Mouse (Mus musculus) liver, embryonic 14.5 days (tissue): Measurements from ENCODE around the gene Fam172a. TPM values are rescaled to one million over a fixed set of nuclear protein-coding genes. Genes with fewer than 3 reads are reported as not detected.

Experiments
- ATAC-seq: fragments of 200-750 bp; cut with Nextera tagmentation; 2 replicates; pipeline ENCODE4 v1.8.0; 2017; ENCODE audit warnings: moderate number of reproducible peaks, mild to moderate bottlenecking, moderate library complexity; ENCODE audit not compliant: insufficient read depth
- DNase-seq, 3 experiments: peaks; one replicate each; pipeline ENCODE4 v3.0.0-alpha.2; 2012 to 2013; ENCODE audit warnings: low read depth in 3 of 3, low spot score in 3 of 3
- H3K27ac ChIP-seq: fragments of 300-500 bp; sonication (generic); 2 replicates; pipeline ENCODE4 v1.5.1; 2014; ENCODE audit warnings: moderate library complexity, mild to moderate bottlenecking, control low read depth, inconsistent platforms
- H3K27me3 ChIP-seq: fragments of 300-500 bp; sonication (generic); 2 replicates; pipeline ENCODE4 v1.6.1; 2014; ENCODE audit warnings: mild to moderate bottlenecking, low read length, moderate library complexity; ENCODE audit not compliant: control insufficient read depth, insufficient read depth
- H3K36me3 ChIP-seq: fragments of 300-500 bp; sonication (generic); replicated peaks from 2 replicates; pipeline ENCODE4 v1.6.1; 2014; ENCODE audit warnings: low read depth; ENCODE audit not compliant: control insufficient read depth, insufficient read depth
- H3K4me1 ChIP-seq, 2 experiments: fragments of 200-500 bp in 1 of 2; fragments of 300-500 bp in 1 of 2; sonication (generic) in 1 of 2; replicated peaks; 2 replicates each; pipeline ENCODE4 v1.6.1; 2012 to 2014; ENCODE audit warnings: antibody characterized with exemption in 1 of 2, inconsistent platforms in 1 of 2, low read length in 1 of 2; ENCODE audit not compliant: control insufficient read depth in 2 of 2, insufficient read depth in 2 of 2
- H3K4me2 ChIP-seq: fragments of 300-500 bp; sonication (generic); 2 replicates; pipeline ENCODE4 v1.6.1; 2014; ENCODE audit warnings: low read depth, mild to moderate bottlenecking, control low read depth, moderate library complexity
- H3K4me3 ChIP-seq, 2 experiments: fragments of 200-500 bp in 1 of 2; fragments of 300-500 bp in 1 of 2; sonication (generic) in 1 of 2; 2 replicates each; pipeline ENCODE4 v1.5.1; 2012 to 2014; ENCODE audit warnings: low read depth in 2 of 2, low read length in 2 of 2, mild to moderate bottlenecking in 2 of 2, control low read depth in 1 of 2, inconsistent platforms in 1 of 2, moderate library complexity in 1 of 2; ENCODE audit not compliant: insufficient read depth in 1 of 2
- H3K9ac ChIP-seq: fragments of 300-500 bp; sonication (generic); replicated peaks from 2 replicates; pipeline ENCODE4 v1.6.1; 2014; ENCODE audit warnings: mild to moderate bottlenecking, control low read depth, moderate library complexity
- H3K9me3 ChIP-seq: fragments of 300-500 bp; sonication (generic); 2 replicates; pipeline ENCODE4 v1.6.1; 2016; ENCODE audit warnings: low read length, mixed read lengths; ENCODE audit not compliant: control insufficient read depth
- CTCF ChIP-seq: IDR thresholded peaks from 2 replicates; pipeline ENCODE4 v1.5.1; 2016; ENCODE audit warnings: antibody characterized with exemption, low read depth, control low read depth
- EP300 ChIP-seq: IDR thresholded peaks from 2 replicates; pipeline ENCODE4 v1.6.1; 2016; ENCODE audit warnings: antibody characterized with exemption, low read depth
- WGBS: fragments of 180-500 bp; shearing (Covaris S2); extraction: QIAGEN DNeasy Blood & Tissue Kit; methylation state at CpG from one replicate; pipeline ENCODE4 v1.1.7; 2014; ENCODE audit not compliant: insufficient replicate concordance; 5-methylcytosine and 5-hydroxymethylcytosine counted together
- polyA plus RNA-seq, 2 experiments: library from polyadenylated mRNA; depleted of rRNA in 1 of 2; stranded (reverse) in 1 of 2; unstranded in 1 of 2; fragments of >200 nt; fragmentation: Nextera tagmentation in 1 of 2; extraction: Ambion mirVana in 1 of 2; gene quantifications; 2 replicates each; pipeline versions ENCODE4 v1.2.1 to v1.2.3; 2012 to 2014

Fam172a gene
- polyA plus RNA-seq, 2 experiments, result 2.8 to 8.0 TPM

DNA sequence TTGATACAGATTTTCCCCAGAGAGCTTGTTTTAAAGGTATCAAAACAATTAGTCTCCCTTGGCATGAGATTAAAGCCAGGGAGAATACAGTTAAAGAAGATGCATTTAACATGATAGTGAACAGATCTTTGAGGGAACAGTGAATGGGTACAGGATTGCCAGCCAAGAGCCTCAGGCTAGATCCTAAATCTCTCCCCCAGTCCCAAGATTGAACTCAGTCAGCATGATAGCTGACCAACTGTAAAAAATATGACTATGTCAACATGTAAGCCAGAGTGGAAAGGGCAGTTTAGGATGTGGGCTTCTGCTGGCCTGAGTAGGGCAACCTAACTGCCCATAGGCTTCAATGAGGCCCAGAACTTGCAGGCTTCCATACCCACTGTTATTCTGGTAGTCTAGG is 503.6 kb downstream of the Fam172a start:
- DNase-seq (no peak), ATAC-seq (no peak)
- peaks cover 83% of the 10 kb centered on the region for H3K27me3 ChIP-seq
- no peak overlapping the region for H3K27ac ChIP-seq
- H3K4me2 ChIP-seq, result no peak overlapping the region
- H3K9ac ChIP-seq, result no peak overlapping the region
- no peaks in the 10 kb centered on the region for H3K4me1 ChIP-seq
- no peak overlapping the region for H3K4me3 ChIP-seq
- no peaks in the 10 kb centered on the region for H3K36me3 ChIP-seq
- TF ChIP-seq EP300 (no peak), CTCF (no peak)
- no peaks in the 10 kb centered on the region for H3K9me3 ChIP-seq

DNA sequence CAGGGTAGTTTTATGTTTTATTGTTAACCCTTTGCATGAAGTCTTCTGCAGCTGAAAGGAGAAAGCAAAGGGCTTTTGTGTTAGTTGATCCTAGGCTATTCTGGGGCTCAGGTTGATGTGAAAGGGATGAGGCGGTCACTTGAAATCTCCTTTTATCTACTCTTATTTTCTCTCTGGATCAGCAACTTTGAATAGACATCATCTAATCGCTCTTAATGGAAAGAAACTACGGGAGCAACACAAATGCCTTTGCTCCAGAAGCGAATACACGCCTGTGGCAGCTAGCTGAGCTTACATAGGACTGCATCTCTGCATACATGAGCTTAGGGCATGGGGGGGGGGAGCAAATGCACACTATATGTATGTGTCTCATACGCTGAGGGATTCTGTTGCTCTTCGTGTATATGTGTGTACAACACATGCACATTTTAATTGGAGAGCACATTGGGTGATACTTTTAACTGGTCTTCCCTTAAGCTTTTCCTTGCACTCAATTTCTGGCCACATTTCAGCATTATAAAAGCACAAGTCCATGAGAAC is 505.1 kb downstream of the Fam172a start:
- WGBS, result 27% methylated on average over 7 of the region's 7 CpGs
- H3K4me2 ChIP-seq, result no peak overlapping the region
- no peak overlapping the region for H3K27ac ChIP-seq
- no peak for ATAC-seq
- no peak overlapping the region for H3K9ac ChIP-seq
- H3K4me1 ChIP-seq, result no peaks in the 10 kb centered on the region
- no peak overlapping the region for H3K4me3 ChIP-seq
- H3K27me3 ChIP-seq, result peaks cover 86% of the 10 kb centered on the region
- no peak for DNase-seq
- H3K9me3 ChIP-seq, result no peaks in the 10 kb centered on the region
- H3K36me3 ChIP-seq, result no peaks in the 10 kb centered on the region
- no peak for TF ChIP-seq CTCF

DNA sequence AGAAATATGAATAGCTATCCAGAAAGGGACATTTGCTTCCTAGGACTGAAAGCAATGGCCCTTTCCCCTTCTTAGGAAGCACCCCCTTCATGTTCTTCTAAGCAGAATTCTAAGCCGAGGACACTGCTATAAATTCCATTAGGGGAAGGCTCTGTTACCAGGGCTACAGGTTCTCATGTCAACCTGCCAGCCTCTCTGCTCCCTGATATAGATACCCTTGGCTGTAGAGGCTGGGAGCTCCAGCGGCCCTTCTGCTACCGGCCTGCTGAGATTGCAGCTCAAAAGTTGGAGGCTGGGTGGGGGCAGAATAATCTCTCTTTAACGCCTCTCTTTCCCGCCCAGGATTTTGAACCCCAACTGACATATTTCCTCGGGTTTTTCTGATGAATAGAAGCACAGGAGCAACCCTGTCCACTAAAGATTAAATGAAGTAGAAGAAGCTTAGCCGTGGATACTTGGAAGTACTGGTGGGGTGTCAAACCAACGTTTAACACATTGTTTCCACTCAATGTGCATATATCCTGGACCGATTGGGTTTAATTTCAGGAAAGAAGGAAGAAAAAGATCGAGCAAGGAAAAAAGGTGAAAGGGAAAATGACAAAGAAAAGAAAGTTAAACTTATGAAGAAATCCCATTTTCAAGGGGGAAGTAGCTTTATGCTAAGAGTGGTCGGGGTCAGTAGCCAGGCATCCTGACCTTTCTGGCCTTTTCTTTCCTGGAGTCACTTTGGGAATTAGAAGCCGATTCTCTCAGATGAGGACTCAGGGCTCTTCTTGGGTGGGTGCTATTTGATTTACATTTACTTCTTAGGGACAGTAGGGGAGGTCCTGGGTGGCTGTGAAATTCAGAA is 506.2 kb downstream of the Fam172a start:
- H3K9me3 ChIP-seq, result no peaks in the 10 kb centered on the region
- no peak for DNase-seq
- 8% methylated on average over 12 of the region's 12 CpGs for WGBS
- no peak for TF ChIP-seq CTCF
- TF ChIP-seq EP300, result no peak
- no peak overlapping the region for H3K4me3 ChIP-seq
- H3K4me2 ChIP-seq, result no peak overlapping the region
- H3K27me3 ChIP-seq, result peaks cover 85% of the 10 kb centered on the region
- no peak overlapping the region for H3K27ac ChIP-seq
- no peaks in the 10 kb centered on the region for H3K36me3 ChIP-seq
- no peak for ATAC-seq
- no peaks in the 10 kb centered on the region for H3K4me1 ChIP-seq
- no peak overlapping the region for H3K9ac ChIP-seq

DNA sequence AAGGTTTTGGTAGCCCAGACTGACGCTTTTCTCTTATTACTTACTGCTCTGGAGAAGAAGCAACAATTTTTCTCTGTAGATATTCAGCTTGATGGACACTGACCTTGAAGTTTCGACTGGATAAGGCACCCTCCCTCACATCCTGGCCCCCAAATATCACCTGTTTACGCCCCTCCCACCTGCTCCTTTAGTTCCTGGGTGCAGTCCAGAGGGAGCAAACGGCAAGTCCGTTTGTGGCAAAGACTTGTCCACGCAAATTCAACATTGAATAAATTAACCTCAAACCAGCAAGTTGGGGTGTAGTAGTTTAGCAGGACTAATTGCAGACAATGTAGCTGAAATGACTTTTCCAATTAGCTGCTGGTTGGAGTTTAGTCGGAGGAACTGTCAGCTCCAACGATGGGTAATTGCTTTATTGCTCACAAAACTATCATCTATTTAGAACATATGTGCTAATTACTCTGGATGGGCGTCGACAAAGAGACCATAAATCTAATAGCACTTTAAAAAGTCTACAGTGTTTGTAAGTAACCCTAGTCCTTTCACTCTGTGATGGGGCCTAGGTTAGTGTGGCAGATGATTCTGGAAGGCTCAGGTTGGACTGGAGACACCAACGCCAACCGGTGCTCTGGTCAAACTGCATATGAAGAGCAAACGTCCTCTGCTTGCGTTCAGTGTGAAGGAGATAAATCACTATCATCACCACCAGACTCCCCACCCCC is 507.0 kb downstream of the Fam172a start:
- H3K27me3 ChIP-seq, result peaks cover 77% of the 10 kb centered on the region
- no peak for ATAC-seq
- no peak for DNase-seq
- no peaks in the 10 kb centered on the region for H3K36me3 ChIP-seq
- no peak overlapping the region for H3K27ac ChIP-seq
- no peaks in the 10 kb centered on the region for H3K4me1 ChIP-seq
- no peak overlapping the region for H3K4me3 ChIP-seq
- WGBS, result 4% methylated on average over 14 of the region's 14 CpGs
- TF ChIP-seq EP300 (no peak), CTCF (no peak)
- H3K9ac ChIP-seq, result no peak overlapping the region
- no peaks in the 10 kb centered on the region for H3K9me3 ChIP-seq
- no peak overlapping the region for H3K4me2 ChIP-seq

DNA sequence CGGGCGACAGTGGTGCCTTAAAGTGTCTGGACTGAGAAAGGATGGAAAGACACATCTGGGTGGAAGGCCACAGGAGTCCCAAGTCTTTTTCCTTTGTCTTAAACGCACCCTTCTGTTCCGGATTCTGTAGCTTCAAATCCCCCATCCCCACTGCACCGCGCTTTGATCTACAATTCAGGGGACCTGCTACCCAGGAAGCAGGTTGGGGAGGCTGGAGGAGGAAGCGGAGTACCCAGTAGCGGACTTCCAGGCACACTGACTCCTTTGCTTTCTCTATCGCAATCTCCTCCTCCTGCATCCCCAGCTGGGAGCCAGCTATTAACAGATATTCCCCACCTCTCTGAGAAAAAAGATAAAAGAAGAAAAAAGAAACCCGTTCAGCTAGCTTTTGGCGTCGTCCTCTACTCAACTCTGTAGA is 507.8 kb downstream of the Fam172a start:
- peaks cover 70% of the 10 kb centered on the region for H3K27me3 ChIP-seq

More for the DNA sequence above, 507.8 kb downstream of the Fam172a start:
- no peaks in the 10 kb centered on the region for H3K4me1 ChIP-seq
- no peak overlapping the region for H3K4me3 ChIP-seq
- no peak for DNase-seq
- TF ChIP-seq CTCF (no peak), EP300 (no peak)
- no peak overlapping the region for H3K27ac ChIP-seq
- under 1% methylated on average over 12 of the region's 12 CpGs for WGBS
- H3K9ac ChIP-seq, result no peak overlapping the region
- ATAC-seq, result no peak
- no peaks in the 10 kb centered on the region for H3K36me3 ChIP-seq
- peak overlapping the region; percentile 18; the same call in 1 of the 2 replicates for H3K4me2 ChIP-seq
- H3K9me3 ChIP-seq, result no peaks in the 10 kb centered on the region
